Mouse (Mus musculus): ENCODE data around the gene Dpysl4.

The Dpysl4 gene

DNA sequence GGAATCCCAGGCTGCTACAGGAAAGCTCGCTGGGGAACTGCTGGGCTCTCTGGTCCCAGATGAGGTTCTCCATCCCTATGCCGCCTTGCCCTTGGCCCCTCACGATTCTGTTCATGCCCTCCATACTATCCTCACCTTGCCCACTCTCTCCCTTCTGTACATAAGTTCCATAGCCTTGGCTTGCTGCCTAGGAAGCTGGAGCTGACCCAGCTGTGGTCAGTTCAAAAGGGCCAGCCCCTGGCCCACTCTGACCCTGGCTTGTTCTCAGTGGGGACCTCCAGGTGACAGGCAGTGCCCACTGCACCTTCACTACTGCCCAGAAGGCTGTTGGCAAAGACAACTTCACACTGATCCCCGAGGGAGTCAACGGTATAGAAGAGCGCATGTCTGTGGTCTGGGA, 10.6 kb downstream of the Dpysl4 start:
- DNase-seq (ENCODE audit: extremely low spot score, low spot score) = no peak

DNA sequence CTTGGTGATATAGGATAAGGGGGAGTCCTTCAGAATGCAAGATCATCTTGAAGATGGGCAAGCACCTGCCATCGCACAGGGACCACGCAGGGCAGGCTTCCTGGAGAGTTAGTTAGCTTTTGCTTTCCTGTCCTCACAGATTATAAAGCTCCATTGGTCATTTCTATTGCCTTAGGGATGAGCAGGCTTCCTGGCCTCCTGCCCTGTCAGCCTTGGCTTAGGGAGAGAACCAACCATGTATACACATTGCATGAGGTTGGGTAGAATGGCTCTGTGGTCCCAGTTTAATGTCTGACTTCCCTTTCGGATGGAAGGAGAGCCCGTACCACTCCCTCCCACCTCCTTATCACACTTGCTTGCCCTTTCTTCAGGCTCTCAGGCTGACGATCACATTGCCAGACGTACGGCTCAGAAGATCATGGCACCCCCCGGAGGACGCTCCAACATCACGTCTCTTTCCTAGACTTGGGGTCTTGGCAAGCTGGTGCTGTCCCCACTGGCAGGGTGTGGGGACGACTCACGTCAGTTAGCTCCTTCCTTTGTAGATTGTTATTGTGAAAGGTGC, 14.8 kb downstream of the Dpysl4 start:
- DNase-seq (ENCODE audit: extremely low spot score, low spot score) = no peak

DNA sequence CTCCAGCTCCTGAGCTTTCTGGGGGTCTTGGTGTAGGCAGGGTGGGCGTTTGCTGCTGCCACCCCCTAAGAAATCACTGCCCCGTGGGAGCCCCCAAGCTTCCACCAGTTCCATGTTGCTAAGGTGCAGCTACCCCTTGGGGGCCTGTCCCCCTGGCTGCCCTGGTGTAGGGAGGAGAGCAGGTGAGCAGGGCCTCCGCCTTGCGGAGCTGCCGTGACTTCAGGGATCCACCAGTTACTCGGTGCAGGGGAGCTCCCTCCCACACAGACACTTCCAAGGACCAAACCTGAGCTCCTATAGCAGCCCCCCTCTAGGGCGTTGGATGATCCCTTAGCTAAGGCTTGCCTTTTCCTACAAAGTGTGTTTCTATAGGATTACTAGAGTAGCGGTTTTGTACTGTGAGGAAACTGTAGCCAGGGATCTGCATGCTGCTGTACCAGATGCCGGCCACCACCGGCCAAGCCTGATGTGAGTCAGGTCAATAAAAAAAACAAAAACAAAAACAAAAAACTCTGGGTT, 15.5 kb downstream of the Dpysl4 start:
- DNase-seq (ENCODE audit: extremely low spot score, low spot score) = no peak

DNA sequence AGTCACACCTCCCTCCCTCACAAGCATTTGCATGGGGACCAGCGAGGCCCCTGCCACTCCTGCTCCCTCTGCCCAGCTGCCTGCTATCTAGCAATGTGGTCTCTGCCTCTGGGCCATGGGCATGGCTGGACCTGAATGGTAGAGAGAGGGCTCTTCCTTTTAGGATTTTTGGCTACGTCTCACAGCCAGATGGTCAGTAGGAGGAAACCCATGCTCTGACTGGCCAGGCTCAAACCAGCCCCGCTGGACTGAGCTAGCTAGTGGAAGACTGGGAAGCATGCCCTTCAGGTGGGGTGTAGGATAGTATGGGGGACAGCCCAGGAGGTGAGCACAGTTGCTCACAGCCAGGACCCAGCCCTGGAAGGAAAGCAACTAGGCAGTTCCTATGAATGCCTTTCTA, 16.0 kb downstream of the Dpysl4 start:
- DNase-seq (ENCODE audit: extremely low spot score, low spot score) = no peak

DNA sequence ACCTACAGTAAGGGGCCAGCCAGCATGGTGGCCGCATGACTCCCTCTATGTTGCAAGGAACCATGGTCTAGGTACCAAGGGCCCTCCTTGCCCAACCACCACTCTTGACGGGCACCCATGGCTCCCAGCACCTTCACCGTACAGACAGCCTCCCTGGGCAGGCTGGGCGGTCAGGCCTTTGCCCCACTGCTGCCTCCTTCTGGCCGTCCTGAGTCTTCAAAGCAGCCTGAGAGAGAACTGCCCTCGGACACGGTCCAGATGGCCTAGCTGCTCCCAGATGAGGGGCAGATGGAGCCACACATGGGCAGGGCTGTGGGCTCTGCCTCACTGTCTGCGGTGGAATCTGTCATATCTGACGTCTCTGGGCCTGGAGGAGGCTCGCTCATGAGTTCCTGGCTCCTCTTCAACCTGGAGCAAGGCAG, 18.2 kb downstream of the Dpysl4 start:
- DNase-seq (ENCODE audit: extremely low spot score, low spot score) = peak; percentile 57

DNA sequence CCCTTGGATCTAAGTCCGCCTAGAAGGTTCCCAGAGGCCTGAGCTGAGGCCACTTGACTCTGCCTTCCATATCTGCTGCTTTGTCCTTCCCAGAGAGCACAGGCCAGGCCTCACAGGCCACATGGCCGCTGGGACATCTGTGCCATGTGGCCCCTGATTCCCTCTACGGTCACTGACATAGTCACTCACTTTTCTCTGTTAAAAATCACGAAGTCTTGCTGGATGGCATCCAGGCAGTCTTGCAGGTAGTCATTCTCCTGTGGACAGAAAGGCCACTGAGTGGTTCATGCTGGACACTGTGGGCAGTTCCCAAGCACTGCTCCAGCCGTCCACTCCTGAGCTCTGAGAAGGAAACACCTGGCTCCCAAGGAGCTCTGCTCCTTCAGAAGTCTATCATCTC, 19.3 kb downstream of the Dpysl4 start:
- no peak for DNase-seq (ENCODE audit: extremely low spot score, low spot score)

DNA sequence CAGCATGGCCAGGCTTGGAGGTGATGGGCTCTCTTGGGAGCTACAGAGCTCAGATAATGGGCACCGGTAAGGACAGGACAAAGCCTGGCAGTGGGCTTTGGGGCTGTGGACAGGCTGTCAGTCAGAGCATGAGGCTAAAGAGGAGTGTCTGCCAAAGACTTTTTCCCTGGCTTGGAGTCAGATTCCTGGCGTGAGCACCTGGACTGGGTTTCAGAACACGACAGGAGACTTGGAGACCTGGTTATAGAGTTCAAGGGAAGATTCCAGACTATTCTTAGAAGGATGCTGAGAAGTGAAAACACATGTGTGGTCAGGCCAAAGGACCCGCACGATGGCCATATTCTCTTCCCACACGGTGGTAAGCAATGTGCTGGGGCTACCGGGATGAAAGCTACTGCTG, 19.9 kb downstream of the Dpysl4 start:
- DNase-seq (ENCODE audit: extremely low spot score, low spot score) = no peak

DNA sequence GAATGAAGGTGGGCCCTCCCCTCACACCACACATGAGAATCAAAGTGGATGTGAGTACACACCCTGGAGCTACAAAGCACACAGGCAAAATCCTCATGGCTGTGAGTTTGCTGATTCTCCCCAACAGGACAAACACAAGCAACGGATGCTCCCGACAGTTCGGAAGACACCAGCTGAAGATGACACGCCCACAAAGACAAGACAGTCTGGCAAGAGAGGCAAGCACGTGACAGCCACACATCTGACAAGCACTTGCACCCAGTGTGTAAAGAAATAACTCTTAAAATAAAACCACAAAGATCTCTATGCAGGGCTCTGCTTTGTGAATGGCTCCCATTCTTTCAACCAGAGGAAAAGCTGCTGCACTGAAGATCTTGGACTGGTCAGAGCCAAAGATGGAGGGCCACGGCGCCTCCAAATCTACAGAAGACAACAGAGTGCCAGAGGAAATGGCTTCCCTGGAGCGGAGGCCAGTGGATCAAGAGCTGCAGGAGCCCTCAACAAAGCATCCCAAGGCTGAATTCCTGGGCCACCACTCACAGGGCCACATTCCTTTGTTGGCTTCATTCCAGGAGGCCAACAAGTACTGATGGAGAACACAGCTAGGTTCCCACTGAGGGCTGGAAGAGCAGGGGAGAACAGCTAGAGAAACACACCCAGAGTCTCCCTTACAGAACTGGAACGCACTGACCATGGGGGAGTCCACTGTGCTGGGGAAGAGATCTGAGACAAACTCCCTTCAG, 22.3 kb downstream of the Dpysl4 start:
- no peak for DNase-seq (ENCODE audit: extremely low spot score, low spot score)

DNA sequence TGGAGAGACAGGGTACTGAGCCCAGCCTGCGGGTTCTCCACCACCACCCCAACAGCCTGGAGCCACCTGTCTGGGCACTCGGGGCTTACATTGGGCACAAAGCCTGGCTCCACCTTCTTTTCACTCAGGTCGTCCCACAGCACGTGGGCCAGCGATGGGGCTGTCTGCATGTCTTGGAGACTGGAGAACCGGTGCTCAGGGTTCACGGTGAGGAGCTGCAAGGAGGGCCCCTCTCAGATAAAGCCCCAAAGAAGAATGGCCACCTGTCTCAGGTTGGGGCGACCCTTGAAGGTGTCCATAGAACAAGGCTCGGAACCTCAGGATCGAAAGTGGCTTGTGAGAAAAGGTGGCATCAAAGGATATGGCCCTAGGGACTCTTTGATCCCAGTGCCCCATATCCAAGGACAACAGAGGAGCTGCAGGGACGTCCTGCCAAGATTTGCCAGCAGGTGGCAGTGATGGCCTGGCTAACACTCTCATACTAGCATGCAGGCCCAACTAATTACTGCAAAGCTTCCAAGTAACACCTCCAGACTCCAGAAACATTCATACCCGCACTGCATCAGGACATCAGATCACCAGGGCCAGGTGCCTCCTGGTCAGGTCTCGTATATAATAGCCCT, 33.5 kb downstream of the Dpysl4 start:
- DNase-seq (ENCODE audit: extremely low spot score, low spot score) = peak; percentile 83

DNA sequence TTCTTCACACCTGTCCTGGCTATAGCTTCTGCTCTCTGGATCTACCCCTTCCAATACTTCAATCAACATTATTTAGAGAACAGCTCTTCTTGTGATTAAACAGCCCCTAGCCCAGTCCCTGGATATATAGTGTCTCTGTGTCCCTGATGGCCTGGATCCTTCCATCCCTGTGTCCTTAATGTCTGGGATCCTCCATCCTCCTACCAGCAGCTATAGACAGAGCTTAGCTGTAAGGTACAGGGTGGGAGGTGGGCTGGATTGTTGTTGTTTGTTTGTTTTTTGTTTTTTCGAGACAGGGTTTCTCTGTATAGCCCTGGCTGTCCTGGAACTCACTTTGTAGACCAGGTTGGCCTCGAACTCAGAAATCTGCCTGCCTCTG, 34.0 kb downstream of the Dpysl4 start:
- DNase-seq (ENCODE audit: extremely low spot score, low spot score) = no peak

DNA sequence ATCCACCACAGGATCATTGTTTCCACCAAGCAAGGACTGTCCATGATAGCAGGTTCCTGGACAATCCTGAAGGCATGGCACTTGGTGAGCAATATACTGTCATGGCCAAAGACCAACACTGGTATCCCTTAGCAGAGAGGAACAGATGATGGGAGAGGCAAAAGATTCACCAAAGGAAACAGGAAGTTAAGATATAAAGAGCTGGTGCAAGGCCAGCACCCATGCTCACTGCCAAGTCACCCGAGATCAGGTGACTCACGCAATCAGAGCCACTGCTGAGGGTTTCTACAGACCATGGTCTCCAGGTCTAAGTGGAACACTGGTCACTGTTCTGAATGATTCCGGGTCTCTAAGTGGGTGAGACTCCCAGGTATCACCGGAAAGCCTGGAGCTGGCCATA, 40.1 kb downstream of the Dpysl4 start:
- no peak for DNase-seq (ENCODE audit: extremely low spot score, low spot score)

DNA sequence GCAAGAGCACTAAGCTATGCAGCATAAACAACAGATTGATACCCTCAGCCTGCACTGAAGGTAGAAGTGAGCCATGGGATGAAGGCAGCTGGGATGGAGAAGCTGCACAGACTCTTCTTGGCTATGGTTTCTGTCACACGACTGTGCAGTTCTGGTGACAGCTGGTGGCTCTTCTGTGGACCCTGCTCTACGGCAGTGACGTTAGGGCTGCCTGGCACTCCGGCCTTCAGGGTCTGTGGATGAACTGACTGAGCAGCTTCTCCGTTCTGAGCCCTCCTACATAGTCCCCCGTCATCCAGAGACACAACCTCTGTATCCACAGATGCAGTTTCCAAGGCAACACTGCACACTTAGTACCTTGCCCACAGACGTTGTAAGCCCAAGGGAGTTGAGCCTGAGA, 40.7 kb downstream of the Dpysl4 start:
- DNase-seq (ENCODE audit: extremely low spot score, low spot score) = no peak

DNA sequence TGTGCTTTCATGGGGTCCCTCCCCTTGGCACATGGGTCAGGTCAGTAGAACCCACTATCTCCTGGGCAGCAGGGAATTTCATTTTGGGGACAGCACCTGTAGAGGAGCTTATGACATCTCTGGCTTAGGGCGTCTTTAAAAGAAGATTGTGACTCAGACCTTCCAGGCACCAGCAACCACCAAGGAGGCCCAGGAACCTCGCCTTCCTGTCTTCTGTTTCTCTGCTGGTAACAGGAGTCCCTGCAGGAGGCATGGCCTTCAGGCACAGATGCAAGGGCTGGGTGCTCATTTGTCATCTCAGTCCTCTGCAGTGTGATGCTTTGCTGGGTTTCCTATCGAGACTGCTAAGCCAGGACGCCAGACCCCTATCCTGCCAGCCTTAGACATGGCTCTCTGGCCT, 43.2 kb downstream of the Dpysl4 start:
- no peak for DNase-seq (ENCODE audit: extremely low spot score, low spot score)

DNA sequence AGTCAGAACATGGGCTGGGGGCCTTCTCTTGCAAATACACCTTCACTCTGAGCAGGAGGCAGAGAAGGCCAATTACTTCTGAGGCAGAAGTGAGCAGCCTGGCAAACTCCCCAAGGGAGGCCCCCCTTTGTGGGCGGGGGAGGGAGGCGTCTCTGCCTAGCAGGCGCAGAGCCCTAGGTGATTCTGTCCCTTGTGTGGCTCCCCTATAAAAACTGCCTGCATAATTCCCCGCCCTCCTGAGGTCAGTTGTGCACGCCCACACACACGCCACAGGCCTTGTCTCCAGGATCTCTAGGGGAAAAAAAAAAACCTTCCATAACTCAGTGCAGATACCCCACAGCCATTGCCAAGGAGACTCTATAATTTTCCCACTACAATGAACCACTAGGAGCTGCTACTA, 44.6 kb downstream of the Dpysl4 start:
- no peak for DNase-seq (ENCODE audit: extremely low spot score, low spot score)

DNA sequence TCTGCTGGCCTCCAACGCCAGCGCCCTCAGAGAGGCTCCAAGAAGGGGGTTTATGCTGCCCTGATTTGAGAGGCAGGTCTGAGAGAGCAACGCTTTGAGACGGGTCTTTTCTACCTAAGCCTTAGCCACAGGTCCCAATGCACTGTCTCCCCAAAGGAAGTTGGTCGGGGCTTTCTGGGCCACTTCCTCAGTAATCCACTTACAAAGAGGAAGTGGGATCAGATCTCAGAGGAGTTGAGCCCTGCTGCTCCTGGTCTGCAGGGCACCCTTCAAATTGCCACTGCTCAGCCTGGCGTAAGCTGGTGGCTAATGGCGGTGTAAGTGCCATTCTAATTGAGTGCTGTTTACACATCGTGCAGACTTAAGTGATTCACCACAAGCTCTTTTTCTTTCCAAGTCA, 45.7 kb downstream of the Dpysl4 start:
- no peak for DNase-seq (ENCODE audit: extremely low spot score, low spot score)

DNA sequence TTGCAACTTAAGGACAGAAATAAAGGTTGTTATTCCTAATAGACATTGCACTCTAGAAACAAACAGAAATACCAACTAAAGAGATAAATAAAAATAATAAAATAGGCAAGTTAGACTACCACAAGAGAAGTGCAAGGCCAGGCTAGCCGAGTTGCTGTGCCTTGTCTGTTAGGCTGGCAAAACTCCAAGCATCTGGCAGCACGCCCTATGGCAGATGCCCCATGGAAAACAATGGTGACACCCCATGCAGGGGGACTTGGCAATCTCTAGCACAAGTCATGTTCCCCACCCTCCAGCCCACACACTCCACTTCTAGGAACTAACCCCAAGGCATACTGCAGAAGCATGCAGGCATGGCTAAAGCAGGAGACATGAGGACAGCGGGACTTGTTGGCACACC, 47.6 kb downstream of the Dpysl4 start:
- no peak for DNase-seq (ENCODE audit: extremely low spot score, low spot score)

DNA sequence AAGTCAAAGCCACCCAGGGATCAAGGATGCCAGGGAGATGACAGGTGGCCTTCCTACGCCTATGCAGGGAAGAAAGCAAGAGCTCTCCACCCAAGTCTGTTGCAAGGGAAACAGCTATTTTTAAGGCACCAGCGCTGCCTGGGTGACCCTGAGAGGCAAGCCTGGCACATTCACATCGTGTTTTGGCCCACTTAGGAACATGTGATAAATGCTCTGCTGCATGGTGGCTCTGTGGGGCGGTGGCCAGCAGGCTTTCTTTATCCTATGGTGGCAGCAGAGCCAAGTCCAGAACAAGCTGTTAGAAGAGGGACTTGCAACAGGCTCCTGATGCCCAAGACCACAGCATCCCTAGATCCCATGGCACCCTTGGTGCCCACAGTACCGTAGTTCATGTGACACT, 49.4 kb downstream of the Dpysl4 start:
- DNase-seq (ENCODE audit: extremely low spot score, low spot score) = no peak

DNA sequence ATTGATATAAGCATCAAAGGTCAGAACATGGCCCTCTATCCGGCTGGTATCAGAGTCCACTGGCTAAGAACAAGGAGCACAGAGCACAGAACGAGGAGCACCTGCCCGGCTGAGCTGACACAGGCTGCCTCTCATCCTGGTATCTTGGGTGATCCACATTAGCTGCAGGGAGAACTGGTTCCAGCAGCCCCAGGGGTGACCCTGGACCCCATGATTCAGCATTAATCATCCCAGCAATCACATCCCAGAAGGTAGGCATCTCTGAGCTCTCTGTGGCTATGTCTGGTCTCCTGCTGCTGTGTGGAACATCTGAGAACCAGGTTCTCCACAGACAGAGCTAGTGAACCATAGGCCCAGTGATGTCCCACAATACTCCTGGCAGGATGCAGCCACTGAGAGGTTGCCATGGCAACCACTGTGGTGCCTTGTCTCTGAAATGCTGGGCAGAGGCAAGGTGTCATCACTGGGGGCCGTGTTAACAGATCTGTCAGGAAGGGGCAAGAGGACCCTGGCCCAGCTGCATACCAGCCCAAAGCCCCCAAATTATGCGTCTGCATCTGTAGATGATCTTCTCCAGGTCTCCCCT, 51.2 kb downstream of the Dpysl4 start:
- no peak for DNase-seq (ENCODE audit: extremely low spot score, low spot score)

DNA sequence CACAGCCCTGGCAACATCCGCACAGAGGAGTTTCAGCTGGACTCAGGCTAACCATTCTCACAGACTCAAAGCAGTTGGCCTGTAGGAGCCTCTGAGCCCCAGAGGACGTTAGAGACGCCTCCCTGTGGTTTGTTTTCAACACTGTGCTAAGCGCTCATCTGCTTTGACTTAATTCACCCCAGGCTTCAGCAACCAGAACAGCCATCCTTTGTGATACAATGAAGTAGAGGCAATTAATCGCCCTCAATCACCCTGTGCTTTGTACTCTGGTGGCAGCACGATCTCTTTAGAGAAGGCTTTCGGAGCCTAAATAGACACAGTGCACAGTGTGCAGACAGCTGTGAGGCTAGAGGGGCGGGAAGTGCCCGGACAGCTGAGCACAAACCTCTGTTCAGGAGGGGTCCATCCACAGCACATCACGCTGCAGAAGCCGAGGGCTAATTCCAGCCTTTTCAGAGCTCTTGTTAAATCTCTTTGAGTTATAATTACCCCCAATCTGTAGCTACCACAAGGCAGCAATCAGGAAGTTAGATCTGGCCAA, 54.2 kb downstream of the Dpysl4 start:
- DNase-seq (ENCODE audit: extremely low spot score, low spot score) = peak; percentile 61

DNA sequence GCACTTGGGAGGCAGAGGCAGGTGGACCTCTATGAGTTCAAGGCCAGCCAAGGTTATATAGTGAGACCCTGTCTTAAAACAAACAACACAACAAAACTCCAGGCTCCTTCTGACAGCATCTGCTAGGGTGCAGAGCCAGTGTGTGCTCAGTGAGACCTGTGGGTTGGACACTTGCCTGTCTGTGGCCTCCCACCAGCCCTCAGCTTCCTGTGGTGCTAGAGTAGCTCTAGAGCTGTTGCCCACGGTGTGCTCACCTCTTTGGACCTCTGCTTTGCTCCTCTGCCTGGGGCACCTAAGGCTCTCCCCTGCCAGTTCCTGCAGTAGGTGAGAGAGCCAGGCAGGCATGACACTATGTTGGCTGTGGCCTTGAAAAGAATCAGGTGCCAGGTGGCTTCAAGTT, 58.0 kb downstream of the Dpysl4 start:
- DNase-seq (ENCODE audit: extremely low spot score, low spot score) = no peak

DNA sequence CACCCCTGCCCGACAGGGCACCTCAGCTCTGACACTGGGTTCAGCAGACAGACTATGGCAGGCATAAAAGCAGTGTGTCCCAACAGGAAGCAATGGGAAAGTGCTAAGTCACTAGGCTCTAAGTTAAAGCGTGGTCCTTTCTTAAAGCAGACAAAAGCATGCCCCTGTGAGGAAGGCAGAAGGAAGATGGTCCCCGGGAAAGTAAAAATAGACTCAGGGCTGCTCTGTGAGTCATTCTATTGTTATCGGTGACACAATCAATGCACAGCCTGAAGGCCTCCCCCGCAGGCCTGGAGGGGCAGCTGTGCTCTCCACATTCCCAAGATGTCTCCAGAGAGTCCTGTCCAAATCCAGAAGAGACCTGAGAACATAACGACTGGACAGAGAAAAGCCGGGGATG, 60.1 kb downstream of the Dpysl4 start:
- DNase-seq (ENCODE audit: extremely low spot score, low spot score) = no peak

DNA sequence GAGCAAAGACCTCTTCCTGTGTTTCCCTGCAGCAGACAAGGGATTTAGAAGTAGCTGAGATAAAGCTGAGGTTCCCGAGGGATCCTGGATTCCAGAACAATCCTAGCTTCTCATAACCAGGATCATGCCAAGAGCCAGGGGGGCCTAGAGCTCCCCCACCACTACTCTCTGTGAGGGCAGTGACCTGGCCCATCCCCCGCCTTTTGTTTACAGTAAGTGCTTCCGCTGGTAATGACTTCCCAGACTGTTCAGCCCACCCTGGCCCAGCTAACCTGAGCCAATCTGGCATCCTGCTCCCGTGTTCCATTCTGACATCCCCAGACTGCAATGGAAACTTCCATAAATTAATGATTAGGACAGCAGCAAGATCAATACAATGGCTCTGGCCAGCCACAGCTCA, 61.6 kb downstream of the Dpysl4 start:
- no peak for DNase-seq (ENCODE audit: extremely low spot score, low spot score)

Data from neural tube, embryonic 10.5 days (tissue).